ENCODE assay signal across 8 mouse cellular contexts in the genomic region with DNA sequence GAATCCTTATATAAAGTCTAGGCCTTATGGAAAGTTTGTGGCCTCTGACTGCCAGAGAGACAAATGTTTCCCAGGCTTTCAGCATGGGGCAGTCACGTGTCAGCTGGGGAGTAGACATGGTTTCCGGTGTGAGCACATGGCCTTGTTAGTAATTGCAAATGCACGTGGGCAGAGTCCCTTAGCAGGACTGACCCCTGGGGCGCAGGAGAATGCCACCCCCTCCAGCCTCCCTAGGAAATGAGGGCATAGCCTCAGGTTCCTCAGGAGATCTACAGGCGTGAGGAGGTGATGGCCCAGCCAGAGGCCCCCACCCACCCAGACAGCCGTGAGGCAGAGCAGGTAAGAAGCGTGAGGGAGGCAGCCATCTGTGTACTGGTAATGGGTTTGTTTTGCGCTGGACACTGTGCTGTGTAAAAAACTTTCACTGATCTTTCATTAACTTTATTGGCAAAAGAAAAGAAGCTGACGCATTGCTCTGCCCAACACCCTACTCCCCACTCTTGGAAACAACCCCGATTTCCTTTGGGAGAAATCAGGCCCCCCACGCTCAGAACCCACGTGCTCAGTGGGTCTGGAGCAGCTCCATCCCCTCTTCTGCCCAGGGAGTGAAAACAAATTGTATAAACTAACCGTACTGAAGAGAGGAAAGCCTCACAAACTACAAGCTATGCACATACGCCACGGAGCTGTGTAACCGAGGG. TPM values are rescaled to one million over a fixed set of nuclear protein-coding genes. Genes with fewer than 3 reads are reported as not detected.
A peak's percentile ranks its signal among the peaks of the same experiment; 100 is the strongest.
DNase-seq lines count a peak whose midpoint lies in the region; ATAC-seq and TF ChIP-seq lines count a peak whose summit lies in the region.

No protein-coding gene starts in this region.

- H3K4me1 ChIP-seq in kidney, postnatal 0 days (replicated peaks; ENCODE audit: insufficient read depth, low read length) = peaks cover 9% of the 10 kb centered on the region; the same call in 1 of the 2 replicates
- peaks cover 27% of the 10 kb centered on the region for H3K4me1 ChIP-seq in stomach, embryonic 15.5 days

- no peak overlapping the region for H3K4me2 ChIP-seq in kidney, postnatal 0 days (ENCODE audit: low read length)
- H3K4me2 ChIP-seq in stomach, embryonic 15.5 days = no peak overlapping the region

- ATAC-seq in kidney, postnatal 0 days (replicated peaks; ENCODE audit: low FRiP score, low read depth) = peak; percentile 74
- peak; percentile 23; the same call in 1 of the 2 replicates for ATAC-seq in stomach, embryonic 15.5 days (ENCODE audit: insufficient read depth, low FRiP score, low read depth)
- ATAC-seq in monocyte, adult 5-6 weeks (replicated peaks; ENCODE audit: insufficient number of reproducible peaks, low FRiP score, low TSS enrichment, poor library complexity, severe bottlenecking) = no peak

- no peak overlapping the region for H3K9ac ChIP-seq in kidney, postnatal 0 days (ENCODE audit: low read depth, low read length)
- no peak overlapping the region for H3K9ac ChIP-seq in stomach, embryonic 15.5 days

- no peaks in the 10 kb centered on the region for H3K36me3 ChIP-seq in kidney, postnatal 0 days (ENCODE audit: insufficient read depth, low read length)
- H3K36me3 ChIP-seq in stomach, embryonic 15.5 days = no peaks in the 10 kb centered on the region

- no peaks in the 10 kb centered on the region for H3K27me3 ChIP-seq in kidney, postnatal 0 days (ENCODE audit: insufficient read depth, low read length)
- no peaks in the 10 kb centered on the region for H3K27me3 ChIP-seq in stomach, embryonic 15.5 days (replicated peaks)

- 34% methylated on average over 16 of the region's 16 CpGs for WGBS in kidney, postnatal 0 days
- 47% methylated on average over 16 of the region's 16 CpGs for whole genome bisulfite sequencing in stomach, embryonic 15.5 days

- DNase-seq in embryo, embryonic 10.5 days (ENCODE audit: low spot score) = peak; percentile 30
- DNase-seq in embryo, embryonic 9.5 days (ENCODE audit: extremely low spot score) = no peak
- peak; percentile 54 for DNase-seq in right cerebral cortex, adult 18-20 months
- DNase-seq in right cerebral cortex, postnatal 4 days = no peak
- peak; percentile 76 for DNase-seq in kidney, postnatal 0 days (ENCODE audit: low spot score)
- no peak for DNase-seq in spleen, postnatal 14 days (ENCODE audit: low spot score in 2 of 2)

- no peaks in the 10 kb centered on the region for H3K9me3 ChIP-seq in kidney, postnatal 0 days (replicated peaks; ENCODE audit: low read length)
- no peaks in the 10 kb centered on the region for H3K9me3 ChIP-seq in stomach, embryonic 15.5 days

- H3K27ac ChIP-seq in kidney, postnatal 0 days = peak overlapping the region; percentile 31; the same call in 1 of the 2 replicates
- H3K27ac ChIP-seq in stomach, embryonic 15.5 days = peak overlapping the region; percentile 44; the same call in 1 of the 2 replicates

- no peak for TF ChIP-seq CTCF in kidney, postnatal 0 days (IDR thresholded peaks at IDR 0.05; ENCODE audit: low read depth)

- H3K4me3 ChIP-seq in kidney, postnatal 0 days (replicated peaks; ENCODE audit: low read depth, low read length) = no peak overlapping the region
- H3K4me3 ChIP-seq in stomach, embryonic 15.5 days (replicated peaks) = no peak overlapping the region

RNA-seq across cellular contexts. Expression of a gene that starts 35.8 kb away (rescaled TPM):
- polyA plus RNA-seq in kidney, postnatal 0 days (2015; fragmentation: Nextera tagmentation; extraction: Ambion mirVana) = 36.9 and 41.1 TPM in 2 replicates
- polyA plus RNA-seq in stomach, embryonic 15.5 days (2015; fragmentation: Nextera tagmentation; extraction: Ambion mirVana) = 44.8 and 45.2 TPM in 2 replicates
- 1.9 to 5.8 TPM (median 2.8 TPM) in 3 replicates for total RNA-seq in monocyte, adult 5-6 weeks (2017)

RNA-seq across cellular contexts. Expression of a gene that starts 48.6 kb away (rescaled TPM):
- 6.6 and 6.9 TPM in 2 replicates for polyA plus RNA-seq in kidney, postnatal 0 days (2015; fragmentation: Nextera tagmentation; extraction: Ambion mirVana)
- 14.0 and 14.4 TPM in 2 replicates for polyA plus RNA-seq in stomach, embryonic 15.5 days (2015; fragmentation: Nextera tagmentation; extraction: Ambion mirVana)
- total RNA-seq in monocyte, adult 5-6 weeks (2017) = 1.6 to 2.6 TPM in 2 of 3 replicates, not detected in the other

Comparison
In these comparisons a context has a peak if more than half of its experiments do, and no peak if none do; other contexts are left out.
1. DNase-seq: peak in embryo, embryonic 10.5 days (single experiment), right cerebral cortex, adult 18-20 months (single experiment) and kidney, postnatal 0 days (single experiment); none in embryo, embryonic 9.5 days (single experiment), right cerebral cortex, postnatal 4 days (single experiment) and spleen, postnatal 14 days (0 of 2).